Mouse (Mus musculus): ENCODE measurements at regions not wholly inside any gene's neighbourhood (a gene's known extent, or its start where the extent isn't known, plus 50 kb on each side); places are given as distances from the start of the nearest gene placed in this dataset.

- H3K27me3 ChIP-seq (ENCODE audit: control insufficient read depth, insufficient read depth, low read length) = no peaks in the 10 kb centered on the region
- no peaks in the 10 kb centered on the region for H3K4me1 ChIP-seq (ENCODE audit: control insufficient read depth, insufficient read depth, low read length)
- ATAC-seq (ENCODE audit: low FRiP score) = no peak
- WGBS = 94% methylated on average over 3 of the region's 3 CpGs
- no peaks in the 10 kb centered on the region for H3K9me3 ChIP-seq (ENCODE audit: control insufficient read depth, low read length)
- no peak overlapping the region for H3K4me2 ChIP-seq
- H3K9ac ChIP-seq (ENCODE audit: low read length) = no peak overlapping the region
- H3K36me3 ChIP-seq (ENCODE audit: control insufficient read depth, insufficient read depth, low read length) = no peaks in the 10 kb centered on the region
- no peak overlapping the region for H3K4me3 ChIP-seq (ENCODE audit: low read depth, low read length)
- no peak overlapping the region for H3K27ac ChIP-seq (ENCODE audit: low read depth, low read length)
- no peak for DNase-seq (ENCODE audit: low spot score, missing footprints)
These were observed 809.5 kb downstream of the Car8 start for GRCm38 (mm10) chr4:7429308-7429707.

GRCm38 (mm10) chr4:7424081-7424480 lies 814.8 kb downstream of the Car8 start:
- DNase-seq (ENCODE audit: low spot score, missing footprints) (no peak), ATAC-seq (ENCODE audit: low FRiP score) (no peak)
- H3K4me1 ChIP-seq (ENCODE audit: control insufficient read depth, insufficient read depth, low read length) = no peaks in the 10 kb centered on the region
- no peak overlapping the region for H3K27ac ChIP-seq (ENCODE audit: low read depth, low read length)
- no peak overlapping the region for H3K4me2 ChIP-seq
- no peaks in the 10 kb centered on the region for H3K36me3 ChIP-seq (ENCODE audit: control insufficient read depth, insufficient read depth, low read length)
- H3K9ac ChIP-seq (ENCODE audit: low read length) = no peak overlapping the region
- no peak overlapping the region for H3K4me3 ChIP-seq (ENCODE audit: low read depth, low read length)
- no peaks in the 10 kb centered on the region for H3K9me3 ChIP-seq (ENCODE audit: control insufficient read depth, low read length)
- H3K27me3 ChIP-seq (ENCODE audit: control insufficient read depth, insufficient read depth, low read length) = no peaks in the 10 kb centered on the region

- Histone ChIP-seq H3K27me3 (ENCODE audit: control insufficient read depth, insufficient read depth, low read length) (no peaks in the 10 kb centered on the region), H3K27ac (ENCODE audit: low read depth, low read length) (no peak overlapping the region), H3K4me3 (ENCODE audit: low read depth, low read length) (no peak overlapping the region), H3K9ac (ENCODE audit: low read length) (no peak overlapping the region), H3K36me3 (ENCODE audit: control insufficient read depth, insufficient read depth, low read length) (no peaks in the 10 kb centered on the region), H3K4me1 (ENCODE audit: control insufficient read depth, insufficient read depth, low read length) (no peaks in the 10 kb centered on the region), H3K9me3 (ENCODE audit: control insufficient read depth, low read length) (no peaks in the 10 kb centered on the region), H3K4me2 (no peak overlapping the region)
- DNase-seq (ENCODE audit: low spot score, missing footprints) (no peak), ATAC-seq (ENCODE audit: low FRiP score) (no peak)
- WGBS = 79% methylated on average over 4 of the region's 4 CpGs
These were observed 815.6 kb downstream of the Car8 start for GRCm38 (mm10) chr4:7423204-7423603.

- H3K9ac ChIP-seq (ENCODE audit: low read length) = no peak overlapping the region
- DNase-seq (ENCODE audit: low spot score, missing footprints) (no peak), ATAC-seq (ENCODE audit: low FRiP score) (no peak)
- no peaks in the 10 kb centered on the region for H3K9me3 ChIP-seq (ENCODE audit: control insufficient read depth, low read length)
- no peak overlapping the region for H3K27ac ChIP-seq (ENCODE audit: low read depth, low read length)
- H3K36me3 ChIP-seq (ENCODE audit: control insufficient read depth, insufficient read depth, low read length) = no peaks in the 10 kb centered on the region
- no peak overlapping the region for H3K4me3 ChIP-seq (ENCODE audit: low read depth, low read length)
- H3K4me1 ChIP-seq (ENCODE audit: control insufficient read depth, insufficient read depth, low read length) = no peaks in the 10 kb centered on the region
- no peaks in the 10 kb centered on the region for H3K27me3 ChIP-seq (ENCODE audit: control insufficient read depth, insufficient read depth, low read length)
- no peak overlapping the region for H3K4me2 ChIP-seq
- WGBS = 90% methylated on average over 3 of the region's 3 CpGs
These were observed 816.1 kb downstream of the Car8 start for GRCm38 (mm10) chr4:7422787-7423186.

GRCm38 (mm10) chr4:7414301-7414700 lies 824.5 kb downstream of the Car8 start:
- no peaks in the 10 kb centered on the region for H3K27me3 ChIP-seq (ENCODE audit: control insufficient read depth, insufficient read depth, low read length)
- no peak overlapping the region for H3K4me3 ChIP-seq (ENCODE audit: low read depth, low read length)
- H3K4me2 ChIP-seq = no peak overlapping the region
- DNase-seq (ENCODE audit: low spot score, missing footprints) (no peak), ATAC-seq (ENCODE audit: low FRiP score) (no peak)
- no peaks in the 10 kb centered on the region for H3K9me3 ChIP-seq (ENCODE audit: control insufficient read depth, low read length)
- no peak overlapping the region for H3K9ac ChIP-seq (ENCODE audit: low read length)
- no peak overlapping the region for H3K27ac ChIP-seq (ENCODE audit: low read depth, low read length)
- H3K36me3 ChIP-seq (ENCODE audit: control insufficient read depth, insufficient read depth, low read length) = no peaks in the 10 kb centered on the region
- H3K4me1 ChIP-seq (ENCODE audit: control insufficient read depth, insufficient read depth, low read length) = no peaks in the 10 kb centered on the region
- 82% methylated on average over 2 of the region's 2 CpGs for WGBS

- no peak for ATAC-seq (ENCODE audit: low FRiP score)
- no peak overlapping the region for H3K4me3 ChIP-seq (ENCODE audit: low read depth, low read length)
- DNase-seq (ENCODE audit: low spot score, missing footprints) = no peak
These were observed 846.1 kb downstream of the Car8 start for GRCm38 (mm10) chr4:7392696-7393095.

GRCm38 (mm10) chr4:7391596-7391995 lies 847.2 kb downstream of the Car8 start:
- no peak overlapping the region for H3K4me3 ChIP-seq (ENCODE audit: low read depth, low read length)
- no peak overlapping the region for H3K9ac ChIP-seq (ENCODE audit: low read length)
- DNase-seq (ENCODE audit: low spot score, missing footprints) = no peak
- 81% methylated on average over 7 of the region's 7 CpGs for WGBS
- no peaks in the 10 kb centered on the region for H3K27me3 ChIP-seq (ENCODE audit: control insufficient read depth, insufficient read depth, low read length)
- H3K4me2 ChIP-seq = no peak overlapping the region
- H3K36me3 ChIP-seq (ENCODE audit: control insufficient read depth, insufficient read depth, low read length) = no peaks in the 10 kb centered on the region
- H3K4me1 ChIP-seq (ENCODE audit: control insufficient read depth, insufficient read depth, low read length) = no peaks in the 10 kb centered on the region
- H3K27ac ChIP-seq (ENCODE audit: low read depth, low read length) = no peak overlapping the region
- ATAC-seq (ENCODE audit: low FRiP score) = no peak
- no peaks in the 10 kb centered on the region for H3K9me3 ChIP-seq (ENCODE audit: control insufficient read depth, low read length)

More at GRCm38 (mm10) chr4:7392696-7393095, 846.1 kb downstream of the Car8 start:
- H3K9ac ChIP-seq (ENCODE audit: low read length) = no peak overlapping the region
- 44% methylated on average over 1 of the region's 1 CpGs for WGBS
- no peaks in the 10 kb centered on the region for H3K36me3 ChIP-seq (ENCODE audit: control insufficient read depth, insufficient read depth, low read length)
- H3K4me1 ChIP-seq (ENCODE audit: control insufficient read depth, insufficient read depth, low read length) = no peaks in the 10 kb centered on the region
- no peak overlapping the region for H3K4me2 ChIP-seq
- no peak overlapping the region for H3K27ac ChIP-seq (ENCODE audit: low read depth, low read length)
- H3K27me3 ChIP-seq (ENCODE audit: control insufficient read depth, insufficient read depth, low read length) = no peaks in the 10 kb centered on the region
- H3K9me3 ChIP-seq (ENCODE audit: control insufficient read depth, low read length) = no peaks in the 10 kb centered on the region

GRCm38 (mm10) chr4:7385069-7385468 lies 853.8 kb downstream of the Car8 start:
- no peak overlapping the region for H3K4me3 ChIP-seq (ENCODE audit: low read depth, low read length)
- no peaks in the 10 kb centered on the region for H3K9me3 ChIP-seq (ENCODE audit: control insufficient read depth, low read length)
- no peak for ATAC-seq (ENCODE audit: low FRiP score)
- no peak for DNase-seq (ENCODE audit: low spot score, missing footprints)
- H3K4me1 ChIP-seq (ENCODE audit: control insufficient read depth, insufficient read depth, low read length) = no peaks in the 10 kb centered on the region
- H3K27me3 ChIP-seq (ENCODE audit: control insufficient read depth, insufficient read depth, low read length) = no peaks in the 10 kb centered on the region
- H3K4me2 ChIP-seq = no peak overlapping the region
- no peak overlapping the region for H3K9ac ChIP-seq (ENCODE audit: low read length)
- H3K27ac ChIP-seq (ENCODE audit: low read depth, low read length) = no peak overlapping the region
- no peaks in the 10 kb centered on the region for H3K36me3 ChIP-seq (ENCODE audit: control insufficient read depth, insufficient read depth, low read length)

GRCm38 (mm10) chr4:7379996-7380395 lies 858.8 kb downstream of the Car8 start:
- no peak overlapping the region for H3K9ac ChIP-seq (ENCODE audit: low read length)
- no peak overlapping the region for H3K4me3 ChIP-seq (ENCODE audit: low read depth, low read length)
- no peak overlapping the region for H3K27ac ChIP-seq (ENCODE audit: low read depth, low read length)
- H3K4me2 ChIP-seq = no peak overlapping the region
- H3K36me3 ChIP-seq (ENCODE audit: control insufficient read depth, insufficient read depth, low read length) = no peaks in the 10 kb centered on the region
- no peaks in the 10 kb centered on the region for H3K9me3 ChIP-seq (ENCODE audit: control insufficient read depth, low read length)
- H3K4me1 ChIP-seq (ENCODE audit: control insufficient read depth, insufficient read depth, low read length) = no peaks in the 10 kb centered on the region
- DNase-seq (ENCODE audit: low spot score, missing footprints) (no peak), ATAC-seq (ENCODE audit: low FRiP score) (no peak)
- WGBS = 75% methylated on average over 2 of the region's 2 CpGs
- no peaks in the 10 kb centered on the region for H3K27me3 ChIP-seq (ENCODE audit: control insufficient read depth, insufficient read depth, low read length)

All from midbrain, embryonic 11.5 days (tissue).